Mouse (Mus musculus) thymus, postnatal 4 days (tissue): ENCODE results near the gene Cdc42bpa.

Experiments
- DNase-seq: peaks from one replicate; pipeline ENCODE4 v3.0.0; 2021

Gene Cdc42bpa

DNA sequence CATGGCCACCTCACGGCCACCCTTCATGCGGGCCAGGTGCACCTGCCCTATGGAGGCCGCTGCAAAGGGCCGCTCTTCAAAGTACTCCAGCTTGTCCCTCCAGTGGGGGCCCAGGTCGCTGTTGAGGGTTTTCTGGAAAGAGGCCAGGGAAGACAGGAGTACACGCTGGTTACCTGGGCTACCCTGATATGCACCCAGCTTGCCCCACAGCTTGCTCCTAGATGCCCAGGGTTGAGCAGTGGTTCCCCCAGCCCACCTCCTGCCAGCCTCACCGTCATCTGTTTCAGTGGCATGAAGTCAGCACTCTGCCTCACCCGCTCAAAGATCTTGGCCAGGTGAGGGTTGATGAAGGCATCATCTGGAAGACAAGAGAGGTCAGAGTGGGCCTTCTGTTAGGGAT lies 209.8 kb downstream of the Cdc42bpa start:
- no peak for DNase-seq

- no peak for DNase-seq
Observed at GRCm38 (mm10) chr1:180171883-180172282, 211.6 kb downstream of the Cdc42bpa start.

GRCm38 (mm10) chr1:180172600-180172999 lies 212.3 kb downstream of the Cdc42bpa start:
- no peak for DNase-seq

DNA sequence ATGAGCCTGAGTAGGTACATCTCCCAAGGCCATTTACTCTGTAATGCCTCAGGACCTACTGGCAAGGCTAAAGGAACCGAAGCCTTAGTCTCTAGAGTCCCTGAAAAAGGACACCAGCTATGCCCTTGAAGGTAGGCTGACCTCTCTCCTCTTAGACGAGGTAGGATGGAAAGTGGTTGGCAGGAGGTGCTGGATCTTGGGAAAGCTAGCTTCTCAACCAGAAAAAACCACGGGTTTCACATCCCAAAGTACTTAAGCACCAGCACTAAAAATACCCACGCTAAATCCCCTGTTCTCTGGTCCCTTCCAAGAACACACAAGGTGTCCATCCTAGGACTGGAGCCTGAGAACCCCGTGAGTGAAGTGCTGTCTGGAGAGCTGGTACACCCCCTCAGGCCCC lies 212.7 kb downstream of the Cdc42bpa start:
- no peak for DNase-seq

GRCm38 (mm10) chr1:180174718-180175117 lies 214.4 kb downstream of the Cdc42bpa start:
- DNase-seq, result no peak

DNA sequence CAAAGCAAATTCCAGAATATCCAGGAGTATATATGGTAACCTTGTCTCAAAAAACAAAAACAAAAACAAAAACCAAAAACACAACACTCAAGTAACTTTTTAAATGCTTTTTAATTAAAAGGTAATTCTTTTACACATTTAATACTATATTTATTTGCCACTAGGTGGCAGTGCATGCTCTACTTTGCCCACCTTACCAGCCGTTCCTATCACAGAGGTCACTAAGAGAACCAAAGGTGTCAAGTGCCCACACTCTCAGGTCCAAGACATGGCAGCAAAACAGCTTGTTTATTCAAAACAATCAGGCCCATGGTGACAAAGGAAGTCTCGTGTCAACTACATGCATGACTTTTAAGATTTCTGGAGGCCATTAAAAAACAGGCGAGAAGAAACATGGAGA lies 214.9 kb downstream of the Cdc42bpa start:
- DNase-seq, result no peak

- DNase-seq, result no peak
Observed at GRCm38 (mm10) chr1:180175635-180176034, 215.4 kb downstream of the Cdc42bpa start.

- no peak for DNase-seq
Observed at GRCm38 (mm10) chr1:180176784-180177183, 216.5 kb downstream of the Cdc42bpa start.

GRCm38 (mm10) chr1:180178340-180178739 lies 218.1 kb downstream of the Cdc42bpa start:
- no peak for DNase-seq

DNA sequence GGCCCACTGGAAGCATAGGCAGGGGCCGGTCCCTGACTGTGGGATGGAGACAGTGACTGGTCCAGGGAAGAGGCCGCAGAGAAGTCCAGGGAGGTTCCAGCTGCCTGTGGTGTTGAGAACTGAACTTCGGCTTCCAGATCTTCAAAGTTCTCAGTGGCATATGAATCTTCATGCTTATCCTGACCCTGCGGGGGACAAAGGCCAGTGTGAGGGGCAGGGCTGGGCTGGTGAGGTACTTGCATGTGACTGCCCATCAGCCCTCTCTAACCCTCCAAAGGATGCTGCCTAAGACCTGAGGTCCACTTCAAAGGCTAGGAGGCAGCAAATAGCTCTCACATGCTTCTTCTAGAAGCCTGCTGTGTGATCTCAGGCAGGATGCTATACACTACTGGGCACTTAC lies 218.8 kb downstream of the Cdc42bpa start:
- no peak for DNase-seq

DNA sequence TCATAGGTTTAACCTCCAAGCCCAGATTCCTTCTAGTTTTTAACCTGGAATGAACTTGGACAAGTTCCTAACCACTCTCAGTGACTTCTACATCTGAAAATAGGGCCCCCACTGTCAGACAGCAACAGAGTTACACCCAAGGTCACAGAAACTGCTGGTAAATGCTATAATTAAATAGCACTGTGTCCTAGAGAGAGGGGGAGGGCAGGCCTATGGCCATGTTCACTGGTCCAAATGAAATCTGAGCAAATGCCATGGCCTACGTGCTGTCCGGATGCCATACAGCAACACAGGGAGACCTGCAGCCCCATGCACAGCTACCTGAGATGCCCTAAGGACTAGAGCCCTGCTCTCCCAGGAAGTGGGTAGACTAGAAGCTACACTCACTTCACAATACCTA lies 219.6 kb downstream of the Cdc42bpa start:
- no peak for DNase-seq

DNA sequence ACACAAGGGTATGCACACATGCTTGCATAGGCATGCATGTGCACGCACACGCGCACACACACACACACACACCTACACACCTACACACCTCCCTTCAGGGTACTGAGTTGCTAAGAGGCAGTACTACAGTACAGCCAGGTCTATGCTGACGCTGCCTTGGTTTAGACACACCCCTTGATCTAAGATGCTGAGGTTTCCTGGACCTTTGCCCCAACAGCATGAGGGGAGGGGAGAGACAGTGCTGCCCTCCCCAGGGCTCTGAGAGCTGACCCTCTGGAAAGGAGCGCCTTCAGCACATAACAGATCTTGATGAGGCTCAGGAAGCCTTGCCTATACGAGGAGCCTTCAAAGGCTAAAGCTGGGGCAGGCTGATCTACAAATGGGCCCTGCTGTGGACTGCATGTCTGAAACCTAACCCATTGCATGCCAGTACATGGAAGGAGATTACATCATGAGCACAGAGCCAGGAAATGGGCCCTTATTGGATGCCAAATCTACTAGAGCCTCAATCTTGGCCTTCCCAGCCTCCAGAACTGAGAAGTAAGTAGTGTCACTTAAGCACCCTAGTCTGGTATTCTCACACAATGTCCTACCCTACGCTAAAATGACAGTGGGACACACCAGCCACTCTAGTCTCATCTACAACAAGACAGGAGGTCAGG lies 221.2 kb downstream of the Cdc42bpa start:
- no peak for DNase-seq

DNA sequence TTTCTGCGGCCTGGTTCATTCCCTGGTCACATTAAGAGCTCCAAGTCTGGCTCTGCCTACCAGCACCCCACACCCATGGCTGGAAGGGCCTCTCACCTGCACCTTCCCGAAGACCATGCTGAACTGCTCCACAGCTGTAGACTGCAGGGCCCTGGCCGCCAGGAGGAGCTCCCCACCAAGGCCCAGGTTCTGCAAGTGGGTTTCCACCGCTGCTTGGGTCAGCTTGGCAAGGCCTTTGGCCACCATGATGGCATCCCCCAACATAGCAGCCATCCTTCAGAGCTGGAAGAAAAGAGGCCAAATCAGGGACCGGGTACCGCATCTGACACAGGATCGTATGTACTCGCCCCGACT lies 221.7 kb downstream of the Cdc42bpa start:
- no peak for DNase-seq

DNA sequence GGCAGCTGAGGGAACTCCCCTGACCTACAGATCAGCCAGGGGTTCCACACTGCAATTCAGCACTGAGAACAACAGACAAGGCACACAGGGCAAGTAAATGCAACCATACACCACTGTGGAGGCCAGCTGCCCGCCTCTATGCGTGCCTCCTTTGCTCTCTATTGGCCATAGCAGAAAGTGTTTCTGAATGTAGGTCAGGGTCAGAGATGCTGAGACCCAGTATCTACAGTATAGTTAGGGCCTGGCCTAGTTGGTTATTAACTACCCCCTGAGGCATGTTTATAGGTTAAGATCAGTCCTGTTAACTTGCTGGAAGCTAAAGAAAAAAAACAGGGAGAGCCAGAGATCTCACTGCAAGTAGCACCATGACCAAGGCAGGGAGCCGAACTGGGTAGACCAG lies 222.5 kb downstream of the Cdc42bpa start:
- DNase-seq, result no peak

DNA sequence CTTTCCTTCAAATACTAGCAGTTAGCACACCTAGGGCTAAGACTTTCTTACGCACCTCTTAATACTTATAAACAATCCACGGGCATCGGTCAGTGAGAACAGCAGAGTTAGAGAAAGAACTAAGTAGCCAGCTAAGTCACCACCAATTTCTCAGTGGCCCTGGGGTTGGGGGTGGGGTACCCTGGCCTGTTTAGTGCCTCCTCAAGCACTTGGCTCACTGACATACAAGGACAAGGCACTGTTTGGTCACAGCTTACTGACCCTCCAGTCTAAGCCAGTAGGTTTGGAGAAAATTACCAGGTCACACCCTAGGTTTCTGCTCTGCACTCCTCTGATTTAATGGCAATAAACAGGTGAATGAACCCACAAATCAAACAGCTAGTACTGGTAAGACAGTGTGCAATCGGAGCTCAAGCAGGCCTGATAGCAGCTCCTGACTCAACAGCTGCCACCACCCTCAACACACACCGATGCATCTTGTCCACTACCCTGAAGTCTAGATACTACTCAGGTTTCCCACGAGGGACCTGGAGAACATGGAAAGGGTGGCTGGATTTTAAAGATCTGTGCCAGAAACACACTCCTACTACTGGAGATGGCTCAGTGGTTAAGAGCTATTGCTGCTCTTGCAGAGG lies 223.4 kb downstream of the Cdc42bpa start:
- DNase-seq, result no peak

DNA sequence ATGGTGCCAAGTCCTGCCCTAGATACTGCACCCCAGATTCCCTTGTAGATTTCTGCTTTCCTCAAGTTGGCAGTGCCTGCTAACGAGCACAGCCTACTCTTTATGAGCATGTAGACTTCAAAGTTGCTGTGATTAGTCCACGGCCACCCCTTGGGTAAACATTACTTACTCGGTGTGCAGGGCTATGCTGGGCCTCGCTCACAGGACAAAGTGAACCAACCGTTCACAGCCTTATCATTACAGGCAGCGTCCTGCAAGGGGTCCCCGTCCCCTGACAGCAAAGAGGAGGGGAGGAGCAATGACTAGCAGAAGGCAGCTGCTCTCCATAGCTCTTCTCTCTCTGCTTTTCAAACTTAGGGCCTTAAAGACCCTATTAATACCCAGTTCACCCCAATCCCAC lies 224.5 kb downstream of the Cdc42bpa start:
- DNase-seq, result no peak

- DNase-seq, result no peak
Observed at GRCm38 (mm10) chr1:180185877-180186276, 225.6 kb downstream of the Cdc42bpa start.

DNA sequence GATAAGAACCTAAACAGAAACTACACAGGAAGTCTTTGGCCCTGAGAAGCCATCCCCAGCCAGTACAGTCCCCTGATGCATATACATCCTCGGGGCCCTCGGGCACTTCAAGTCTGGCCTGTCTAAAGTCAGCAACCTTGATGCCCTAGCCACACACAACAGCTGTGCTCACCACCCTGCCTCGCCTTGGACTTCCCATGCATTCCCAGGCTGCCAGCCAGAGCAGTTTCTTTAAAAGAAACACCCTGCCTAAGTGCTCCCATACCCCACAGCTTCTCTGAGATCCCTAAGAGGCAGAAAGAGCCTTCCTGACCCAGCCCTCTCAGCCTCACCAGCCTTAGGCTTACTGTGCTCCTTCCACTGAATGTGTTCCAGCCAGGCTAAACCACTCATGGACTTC lies 226.1 kb downstream of the Cdc42bpa start:
- no peak for DNase-seq

- DNase-seq, result no peak
Observed at GRCm38 (mm10) chr1:180188951-180189350, 228.7 kb downstream of the Cdc42bpa start.

DNA sequence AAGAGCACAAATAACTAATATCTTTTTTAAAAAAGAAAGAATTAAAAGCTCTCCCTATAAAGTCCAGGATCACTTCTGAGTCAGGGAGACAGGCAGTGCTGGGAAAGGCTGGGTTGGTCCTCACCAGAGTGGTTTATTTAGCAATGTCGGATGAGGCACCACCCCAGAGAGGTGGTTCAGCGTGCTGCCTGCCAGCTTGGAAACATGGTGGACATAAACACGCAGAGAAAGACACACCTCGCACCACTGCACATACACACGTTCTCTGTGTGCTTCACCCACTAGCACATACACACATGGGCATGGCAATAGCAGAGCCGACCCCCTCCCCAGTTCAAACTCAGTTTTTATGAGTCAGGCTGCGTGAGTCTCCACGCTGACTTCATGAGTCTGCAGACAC lies 230.8 kb downstream of the Cdc42bpa start:
- no peak for DNase-seq

DNA sequence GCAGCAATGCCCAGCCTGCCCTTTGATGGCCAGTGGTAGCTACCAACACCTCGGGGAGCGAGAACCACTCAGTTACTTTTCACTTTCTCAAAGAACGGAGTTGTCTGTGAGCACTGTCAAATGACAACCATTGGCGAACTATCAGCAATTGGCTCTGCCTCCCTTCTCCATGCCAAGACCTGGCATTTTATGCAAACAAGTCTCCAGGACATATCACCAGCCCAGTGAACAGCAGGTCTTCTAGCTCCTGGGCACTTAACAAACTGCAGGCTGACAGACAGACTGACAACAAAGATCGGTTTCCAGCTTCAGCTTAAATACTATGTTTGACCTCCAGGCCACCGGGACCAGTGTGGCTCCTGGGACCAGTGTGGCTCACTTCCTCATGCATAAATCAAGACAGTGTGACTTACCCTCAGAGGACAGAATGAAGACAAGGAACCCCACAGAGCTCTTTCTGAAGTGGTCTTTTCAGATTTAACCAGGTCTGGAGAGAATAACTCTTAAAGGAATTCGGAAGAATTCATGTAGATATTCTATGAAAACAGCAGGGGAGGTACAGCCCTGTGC lies 231.5 kb downstream of the Cdc42bpa start:
- DNase-seq, result no peak

- DNase-seq, result no peak
Observed at GRCm38 (mm10) chr1:180192866-180193265, 232.6 kb downstream of the Cdc42bpa start.

DNA sequence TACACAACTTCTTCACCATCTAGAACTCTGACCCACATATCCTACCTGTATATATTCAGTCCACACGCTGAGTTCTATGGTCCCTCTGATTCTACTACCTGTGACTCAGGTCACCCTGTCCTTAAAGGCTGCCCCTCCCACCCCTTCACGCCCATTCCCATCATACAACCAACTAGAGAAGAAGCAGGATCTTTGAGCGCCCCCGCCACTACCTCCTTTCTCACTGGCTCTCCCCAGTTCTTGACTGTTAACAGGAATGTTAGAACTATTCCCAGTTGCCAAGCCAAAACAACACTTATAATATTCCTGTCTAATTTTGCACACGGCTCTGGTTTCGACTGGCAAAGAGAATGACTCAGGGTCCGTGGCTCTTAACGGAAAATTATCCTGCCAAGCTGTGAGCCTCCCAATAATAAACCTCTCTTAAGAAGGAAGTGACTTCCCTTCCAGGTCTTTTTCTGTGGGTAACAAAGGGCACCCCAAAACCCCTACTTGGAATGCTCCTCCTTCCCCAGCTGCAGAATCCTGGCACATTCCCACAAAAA lies 233.2 kb downstream of the Cdc42bpa start:
- no peak for DNase-seq

- DNase-seq, result no peak
Observed at GRCm38 (mm10) chr1:180194048-180194447, 233.8 kb downstream of the Cdc42bpa start.
